Mouse (Mus musculus) brain, embryonic 14.5 days (tissue): Measurements from ENCODE around the gene Arhgef7.

Experiments
- CTCF ChIP-seq: fragments of 200-500 bp; IDR thresholded peaks from 2 replicates; pipeline ENCODE4 v1.5.1; 2012; ENCODE audit warnings: inconsistent platforms, mild to moderate bottlenecking, moderate library complexity, borderline replicate concordance; ENCODE audit not compliant: insufficient read depth, insufficient read length; ENCODE audit errors: extremely low read depth
- POLR2A ChIP-seq: fragments of 200-500 bp; IDR thresholded peaks from 2 replicates; pipeline ENCODE4 v1.6.1; 2012; ENCODE audit warnings: mild to moderate bottlenecking, inconsistent platforms, borderline replicate concordance; ENCODE audit not compliant: poor library complexity, insufficient read depth, insufficient read length, severe bottlenecking; ENCODE audit errors: extremely low read depth

- TF ChIP-seq CTCF, result no peak
- no peak for TF ChIP-seq POLR2A
These were observed 116.8 kb downstream of the Arhgef7 start for GRCm38 (mm10) chr8:11844316-11844685.
